Mouse (Mus musculus) erythroblast, embryonic 14.5 days (primary cell): Measurements from ENCODE around the gene Gm21103. TPM values are rescaled to one million over a fixed set of nuclear protein-coding genes. Genes with fewer than 3 reads are reported as not detected.
"Not testable (repeated sequence)": the region's sequence is repeated elsewhere in the genome, so short reads cannot be mapped to it uniquely, and the experiment has no call there.

Experiments
- H3K27me3 ChIP-seq: 2 replicates; pipeline ENCODE4 v1.6.1; 2012; ENCODE audit warnings: inconsistent platforms; ENCODE audit not compliant: control insufficient read depth
- H3K36me3 ChIP-seq: 2 replicates; pipeline ENCODE4 v1.6.1; 2012; ENCODE audit warnings: mild to moderate bottlenecking, inconsistent platforms; ENCODE audit not compliant: control insufficient read depth
- H3K4me1 ChIP-seq: 2 replicates; pipeline ENCODE4 v1.6.1; 2012; ENCODE audit warnings: inconsistent platforms; ENCODE audit not compliant: control insufficient read depth
- H3K4me3 ChIP-seq: replicated peaks from 2 replicates; pipeline ENCODE3; 2012; ENCODE audit warnings: moderate library complexity, mild to moderate bottlenecking, inconsistent platforms
- H3K9me3 ChIP-seq: 2 replicates; pipeline ENCODE4 v1.6.1; 2012; ENCODE audit warnings: low read length, inconsistent platforms, mixed read lengths; ENCODE audit not compliant: control insufficient read depth
- polyA plus RNA-seq: library from polyadenylated mRNA; stranded (reverse); fragments of >175 nt; gene quantifications from 2 replicates; pipeline ENCODE4 v1.2.3, GENCODE M21; 2012

Gene Gm21103
- not detected in 2 replicates for polyA plus RNA-seq

DNA sequence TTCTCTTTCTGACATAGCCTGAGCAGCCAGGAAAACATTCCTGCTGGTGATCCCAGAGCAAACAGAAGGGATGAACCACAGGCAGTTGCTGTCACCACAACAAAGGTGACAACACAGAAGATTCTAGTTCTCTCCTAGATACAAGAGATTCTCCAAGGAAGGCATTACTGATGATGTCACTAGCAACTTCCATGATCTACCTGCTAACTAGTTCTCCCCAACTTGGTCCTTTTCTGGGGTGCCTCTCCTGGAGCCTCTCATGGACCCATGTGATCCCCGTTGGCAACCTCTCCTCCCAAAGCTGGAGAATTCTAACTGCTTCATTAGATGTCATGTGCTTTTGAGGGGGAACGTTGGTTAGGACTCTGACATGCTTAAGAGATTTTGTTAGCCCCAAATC, at the start of gene Gm21103:
Gene Gm21103 (minus strand): TSS at position 101 of the 400 bp plus-strand sequence.
- not testable (repeated sequence) for H3K4me3 ChIP-seq, H3K9me3 ChIP-seq, H3K36me3 ChIP-seq, H3K4me1 ChIP-seq, H3K27me3 ChIP-seq

DNA sequence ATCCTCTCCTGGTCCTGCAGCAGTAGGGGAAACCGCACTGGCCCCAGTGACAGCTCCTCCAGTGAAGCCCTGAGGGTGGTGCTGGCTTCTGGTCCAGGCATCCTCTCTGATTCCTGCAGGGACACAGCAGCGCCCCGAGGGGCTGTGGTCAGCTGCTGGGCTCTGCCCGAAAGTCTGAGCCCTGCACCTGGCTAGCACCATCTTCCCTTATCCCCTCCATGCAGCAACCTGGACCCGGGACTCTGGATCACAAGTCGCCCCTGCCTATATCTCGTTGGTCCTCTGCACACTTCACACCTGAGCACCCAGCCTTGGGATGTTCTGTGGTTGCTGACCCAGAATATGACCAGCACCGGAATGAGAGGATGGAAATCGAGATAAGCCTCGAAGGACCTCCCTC, 38.9 kb upstream of the Gm21103 start, which contains the start of gene Gm3618:
Gene Gm3618 (minus strand): TSS at position 101 of the 400 bp plus-strand sequence.
- H3K36me3 ChIP-seq, H3K4me1 ChIP-seq, H3K9me3 ChIP-seq, H3K27me3 ChIP-seq, H3K4me3 ChIP-seq: not testable (repeated sequence)

DNA sequence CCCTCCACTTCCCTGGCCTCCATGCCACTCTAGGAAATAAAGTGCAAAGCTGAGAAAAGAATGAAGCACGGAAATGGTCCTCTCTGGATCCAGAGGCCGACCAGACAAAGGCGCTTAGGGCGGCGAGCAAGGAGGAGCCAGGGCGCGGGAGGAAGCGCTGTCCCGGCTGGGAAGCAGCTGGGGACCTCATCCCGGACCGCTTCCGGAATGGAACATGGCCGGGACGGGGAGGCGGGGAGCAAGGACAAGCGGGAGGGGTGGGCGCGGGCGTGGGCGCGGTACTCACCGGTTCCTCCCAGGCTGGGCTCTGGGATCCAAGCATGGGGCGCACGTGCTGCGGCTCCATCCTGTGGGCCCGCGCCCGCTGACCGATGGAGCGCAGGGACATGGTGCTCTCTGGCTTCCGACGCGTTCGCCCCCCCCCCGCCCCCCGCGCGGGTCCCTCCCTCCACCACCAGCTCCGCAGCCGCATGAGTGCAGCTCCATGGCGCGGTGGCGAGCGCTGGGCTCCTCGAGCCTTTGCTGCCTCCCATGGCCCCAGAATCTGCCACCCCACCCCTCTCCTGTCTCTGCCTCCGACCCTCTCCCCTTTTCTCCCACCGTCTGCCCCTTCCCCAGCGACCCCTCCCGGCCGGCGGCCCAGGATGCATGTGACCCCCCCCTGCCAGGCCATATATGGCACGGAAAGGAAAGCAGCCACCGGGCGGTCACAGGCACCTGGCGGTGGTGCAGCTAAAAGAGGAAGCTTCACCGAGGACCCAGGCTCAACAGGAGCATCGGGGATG, 17.5 kb downstream of the Gm21103 start, which contains the start of gene Gm3411:
Gene Gm3411 (minus strand): TSS at position 320 of the 785 bp plus-strand sequence.
- H3K9me3 ChIP-seq, H3K4me3 ChIP-seq, H3K27me3 ChIP-seq: not testable (repeated sequence)

More for the DNA sequence above, 17.5 kb downstream of the Gm21103 start, which contains the start of gene Gm3411:
- H3K36me3 ChIP-seq, H3K4me1 ChIP-seq: not testable (repeated sequence)

Other genes starting within 250 kb of the Gm21103 start
- gene Gm6337, start 246.6 kb downstream of the Gm21103 start, polyA plus RNA-seq, result not detected in 2 replicates
- gene Gm8206, start 210.9 kb downstream of the Gm21103 start, polyA plus RNA-seq, result not detected in 2 replicates
- gene Gm3468, start 196.2 kb downstream of the Gm21103 start, polyA plus RNA-seq, result not detected in 2 replicates
- not detected in 2 replicates for gene Gm3476, start 179.0 kb downstream of the Gm21103 start, polyA plus RNA-seq
- gene Gm21560, start 85.6 kb downstream of the Gm21103 start, polyA plus RNA-seq, result not detected in 2 replicates
- gene Gm3411, start 17.6 kb downstream of the Gm21103 start, polyA plus RNA-seq, result not detected in 2 replicates
- gene Gm3618, start 38.8 kb upstream of the Gm21103 start, polyA plus RNA-seq, result not detected in 2 replicates
- not detected in 2 replicates for gene Gm16440, start 85.5 kb upstream of the Gm21103 start, polyA plus RNA-seq
- gene Gm3591, start 107.6 kb upstream of the Gm21103 start, polyA plus RNA-seq, result not detected in 2 replicates
- not detected in 2 replicates for gene Gm3594, start 139.8 kb upstream of the Gm21103 start, polyA plus RNA-seq
- not detected in 2 replicates for gene Gm8356, start 232.4 kb upstream of the Gm21103 start, polyA plus RNA-seq